Mouse (Mus musculus) c-Kit-positive CD71-positive TER-119-positive erythroid progenitor cells, embryonic 14.5 days (primary cell): Measurements from ENCODE around the gene Gmcl1.

Experiments used
- DNase-seq: peaks from one replicate; pipeline ENCODE4 v3.0.0-alpha.2; 2013; ENCODE audit warnings: low spot score

Gmcl1 gene

DNA sequence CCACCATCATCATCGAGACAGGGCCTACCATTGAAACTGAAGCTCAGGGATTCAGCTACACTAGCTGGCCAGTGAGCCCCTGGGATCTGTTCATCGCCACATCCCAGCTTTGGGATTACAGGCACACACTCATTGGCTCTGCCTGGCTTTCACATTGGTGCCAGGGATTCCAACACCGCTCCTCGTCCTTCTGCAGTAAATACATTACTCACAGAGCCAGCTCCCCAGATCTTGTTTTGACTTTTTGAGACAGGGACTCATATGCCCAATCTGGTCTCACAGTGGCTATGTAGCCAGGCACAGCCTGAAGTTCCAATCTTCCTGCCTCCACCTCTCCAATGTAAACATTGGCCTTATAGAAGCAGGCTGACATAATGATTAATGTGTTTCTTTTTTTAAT is 3.1 kb upstream of the Gmcl1 start:
- DNase-seq: no peak

DNA sequence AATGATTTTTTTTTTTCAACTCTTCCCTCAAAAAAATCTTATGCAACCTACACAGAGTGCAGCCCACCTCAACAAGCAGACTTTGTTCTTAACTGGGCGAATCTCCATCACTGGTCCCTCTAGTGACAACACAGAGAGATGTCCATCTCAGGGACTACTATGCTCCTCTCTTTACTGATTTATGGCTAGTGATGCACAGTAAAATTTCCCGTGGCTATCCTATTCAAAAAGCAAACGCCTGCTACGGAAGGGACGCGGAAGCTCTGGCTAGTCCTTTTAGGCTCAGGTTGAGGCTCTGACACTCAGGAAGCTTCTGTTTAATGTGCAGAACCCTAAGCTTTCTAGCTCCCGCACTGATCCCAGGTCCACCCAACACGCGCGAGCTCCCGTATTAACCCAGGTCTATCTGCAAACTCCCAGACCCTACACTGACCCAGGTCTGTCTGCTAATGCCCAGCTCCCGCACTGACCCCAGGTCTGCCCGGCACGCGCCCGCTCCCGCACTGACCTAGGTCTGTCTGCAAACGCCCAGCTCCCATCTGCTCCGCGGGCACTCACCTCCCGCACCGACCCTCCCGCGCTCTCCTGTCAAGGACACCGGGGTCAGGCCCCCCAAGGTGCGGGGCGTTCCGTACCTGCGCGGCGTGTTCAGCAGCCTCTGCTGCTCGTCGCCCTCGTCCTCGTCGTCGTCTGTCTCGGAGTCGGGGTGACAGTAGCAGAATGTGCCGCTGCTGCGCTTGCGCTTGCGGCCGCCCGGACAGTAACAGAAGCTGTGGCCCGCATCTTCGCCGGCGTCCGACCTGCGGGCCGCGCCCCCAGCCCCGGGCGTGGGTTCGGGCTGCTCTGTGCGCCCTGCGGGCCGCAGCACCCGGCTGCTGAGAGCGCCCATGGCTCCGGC is 658 bp downstream of the Gmcl1 start:
- DNase-seq: peak; percentile 21

DNA sequence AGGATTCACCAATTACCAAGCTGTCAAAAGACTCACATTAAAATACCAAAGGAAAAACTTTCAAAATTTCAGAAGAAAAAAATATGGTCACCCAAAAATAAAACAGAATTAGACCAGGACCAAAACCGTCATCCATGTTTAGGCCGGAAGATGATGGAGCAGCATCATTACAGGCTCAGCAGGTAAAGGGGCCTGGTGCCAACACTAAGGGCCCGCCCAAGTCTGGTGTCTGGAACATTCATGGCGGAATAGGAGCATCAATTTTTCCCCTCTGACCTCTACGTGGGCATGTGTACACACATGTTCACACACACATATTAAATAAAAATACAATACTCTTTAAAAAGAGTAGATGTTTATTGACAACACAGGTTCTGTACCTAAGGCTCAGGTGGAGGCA is 4.5 kb downstream of the Gmcl1 start:
- DNase-seq: no peak

DNA sequence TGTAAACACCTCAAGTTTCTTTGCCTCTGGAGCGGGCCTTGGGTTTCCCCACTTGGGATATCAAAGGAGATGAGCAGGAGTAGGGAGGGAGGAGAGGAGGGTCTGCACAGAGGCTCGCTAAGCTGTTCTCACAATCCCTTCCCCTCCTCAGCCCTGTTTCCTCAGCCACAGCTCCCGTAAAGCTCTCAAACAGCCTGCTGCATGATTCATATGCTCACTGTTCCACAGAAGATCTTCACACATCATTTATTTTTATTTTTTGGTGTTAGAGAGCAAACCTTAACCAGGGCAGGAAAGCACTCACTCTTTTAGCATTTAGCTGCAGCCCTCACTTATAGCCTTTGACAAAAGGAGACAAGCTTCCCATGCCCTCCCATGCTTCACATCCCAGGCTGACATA is 11.2 kb downstream of the Gmcl1 start:
- DNase-seq: no peak

DNA sequence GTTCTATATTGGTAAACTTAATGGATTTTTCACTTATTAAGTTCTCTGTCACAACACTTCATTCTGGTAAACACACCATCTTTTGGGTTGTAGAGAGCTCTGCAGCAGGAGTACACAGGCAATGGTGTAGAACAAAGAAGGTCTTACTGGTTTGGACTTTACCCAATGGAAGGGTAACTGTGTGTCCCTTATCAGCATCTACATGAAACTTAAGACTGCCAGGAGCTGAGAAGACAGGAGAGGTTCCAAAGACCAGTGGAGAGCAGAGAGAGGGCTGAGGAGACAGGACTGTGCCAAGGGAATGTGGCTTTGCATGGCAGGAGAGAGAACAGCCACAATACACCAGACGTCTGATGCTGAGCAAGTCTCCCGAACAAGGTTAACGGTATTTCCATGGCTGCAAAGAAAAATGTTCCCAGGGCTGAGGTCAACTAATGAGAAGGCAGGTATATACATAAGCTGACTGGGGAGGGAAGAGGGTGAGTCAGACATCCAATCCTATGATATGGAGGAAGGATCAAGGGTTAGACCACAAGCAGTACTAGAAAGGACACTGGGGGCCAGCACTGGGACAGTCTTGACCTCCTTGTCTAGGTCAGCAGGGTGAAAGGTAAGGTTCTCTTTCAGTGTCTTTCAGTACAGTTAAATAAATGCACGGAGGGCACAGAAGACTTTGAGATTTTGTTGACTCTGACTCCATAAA is 25.0 kb downstream of the Gmcl1 start:
- no peak for DNase-seq

DNA sequence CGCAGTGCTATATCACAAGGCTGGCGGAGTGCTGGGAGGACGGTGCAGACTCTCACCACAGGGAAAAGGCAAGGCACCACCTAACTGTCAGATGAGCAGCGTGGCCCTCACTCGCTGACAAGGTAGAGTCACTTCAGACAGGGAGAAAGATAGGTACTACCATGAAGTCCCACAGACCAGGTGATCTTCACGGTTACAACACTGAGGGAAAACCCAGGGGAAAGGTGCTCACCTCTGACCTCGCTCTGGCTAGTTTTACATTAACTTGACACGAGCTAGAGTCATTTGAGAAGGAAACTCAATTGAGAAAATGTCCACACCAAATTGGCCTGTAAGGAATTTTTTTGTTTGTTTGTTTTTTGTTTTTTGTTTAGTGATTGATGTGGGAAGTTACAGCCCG is 30.6 kb downstream of the Gmcl1 start:
- DNase-seq: no peak

DNA sequence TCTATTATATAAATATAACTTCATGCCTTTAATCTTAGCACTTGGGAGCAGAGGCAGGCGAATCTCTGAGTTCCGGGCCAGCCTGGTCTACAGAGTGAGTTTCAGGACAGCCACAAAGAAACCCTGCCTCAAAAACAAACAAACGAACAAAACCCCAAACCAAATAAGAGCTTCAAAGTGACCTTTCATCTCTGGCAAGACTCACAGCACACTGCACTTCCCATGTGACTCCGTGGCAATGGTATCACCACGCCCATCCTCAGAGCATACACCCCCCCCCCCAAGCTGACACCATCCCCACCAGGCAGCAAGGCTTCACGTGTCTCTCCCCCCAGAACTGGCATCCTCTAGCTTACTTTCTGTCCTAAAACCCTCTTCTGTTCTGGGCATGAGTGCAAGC is 35.3 kb downstream of the Gmcl1 start:
- no peak for DNase-seq

DNA sequence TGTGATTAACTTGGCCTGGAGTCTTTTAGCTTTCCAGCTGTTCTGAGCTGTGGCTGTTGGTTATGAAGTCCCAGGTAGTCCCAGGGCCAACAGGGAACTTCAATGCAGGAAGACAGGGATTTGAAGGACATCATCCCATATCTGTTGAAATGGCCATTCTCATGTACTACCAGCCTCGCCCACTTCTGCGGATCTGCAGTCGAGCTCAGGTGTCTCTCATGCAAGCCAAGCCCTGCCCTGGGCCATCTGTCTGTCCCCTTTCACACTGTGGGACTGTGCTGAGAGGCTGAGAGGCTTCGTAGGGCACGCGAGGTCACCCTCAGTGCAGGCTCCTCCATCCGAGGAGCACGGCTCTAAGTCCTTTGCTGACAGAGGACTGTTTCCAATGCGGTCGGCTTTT is 37.0 kb downstream of the Gmcl1 start:
- DNase-seq: no peak

DNA sequence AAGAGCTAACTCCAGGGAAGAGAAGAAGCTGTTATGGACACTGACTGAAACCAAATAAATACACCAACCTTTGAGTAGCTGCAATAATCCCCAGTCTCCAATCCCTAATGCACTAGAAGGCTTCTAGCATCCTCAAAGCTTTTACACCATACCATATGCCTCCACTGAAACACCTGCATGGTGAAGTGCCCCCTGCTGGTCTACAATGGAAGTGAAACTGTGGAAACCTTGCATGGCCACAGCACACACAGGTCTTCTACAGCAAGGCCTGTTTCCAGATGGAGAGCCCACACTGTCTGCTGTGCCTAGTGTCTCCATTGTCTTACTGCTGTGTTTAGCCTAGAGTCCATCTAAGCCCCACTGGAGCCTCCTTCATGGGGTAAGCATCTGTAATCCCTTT is 38.7 kb downstream of the Gmcl1 start:
- DNase-seq: peak; percentile 71

DNA sequence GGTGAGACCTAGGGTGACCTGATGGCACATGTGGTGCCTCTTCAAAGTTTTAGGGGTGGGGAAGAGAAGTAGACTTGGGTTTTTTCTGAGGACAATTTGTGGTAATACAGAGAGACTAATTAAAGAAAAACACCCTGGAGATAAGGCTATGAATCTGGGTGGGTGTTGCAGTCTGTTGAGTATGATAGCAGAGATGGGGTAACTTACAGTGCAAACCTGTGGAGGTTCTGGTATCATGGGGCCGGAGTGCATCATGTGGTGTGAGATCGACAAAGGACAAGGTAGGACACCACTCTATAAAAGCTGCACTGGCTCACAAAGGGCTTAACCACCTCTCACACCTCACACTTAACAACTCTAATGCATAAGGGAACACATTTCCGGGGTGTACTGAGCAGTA is 43.5 kb downstream of the Gmcl1 start:
- DNase-seq: peak; percentile 37

DNA sequence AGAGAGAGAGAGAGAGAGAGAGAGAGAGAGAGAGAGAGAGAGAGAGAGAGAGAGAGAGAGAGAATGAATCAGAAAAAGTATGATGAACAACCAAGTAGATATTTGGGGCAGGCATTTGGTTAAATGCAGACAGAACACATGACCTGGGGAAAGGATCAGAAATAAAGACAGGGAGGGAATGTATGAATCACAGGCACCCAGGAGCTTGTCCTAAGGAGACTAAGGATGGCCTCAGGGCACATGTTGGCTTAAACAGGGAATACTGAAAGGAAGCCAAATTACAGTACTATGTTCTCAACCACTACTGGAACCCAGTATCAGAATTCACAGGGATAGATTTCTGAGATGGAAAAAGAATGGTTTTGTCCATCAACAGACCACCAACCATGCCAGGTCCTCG is 46.2 kb downstream of the Gmcl1 start:
- DNase-seq: no peak

DNA sequence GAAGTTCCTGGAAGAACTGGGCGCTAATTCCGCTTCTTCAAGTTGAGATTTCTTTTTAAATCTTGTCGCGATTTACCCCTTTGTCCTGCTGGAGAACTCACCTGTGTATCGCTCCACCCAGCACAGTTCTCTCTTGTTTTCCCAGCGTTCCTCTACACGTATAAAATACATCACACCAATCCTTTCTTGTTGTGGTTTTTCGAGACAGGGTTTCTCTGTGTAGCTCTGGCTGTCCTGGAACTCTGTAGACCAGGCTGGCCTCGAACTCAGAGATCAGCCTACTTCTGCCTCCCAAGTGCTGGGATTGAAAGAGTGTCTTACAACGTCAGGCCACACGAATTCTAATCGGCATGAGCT is 48.5 kb downstream of the Gmcl1 start:
- DNase-seq: no peak

DNA sequence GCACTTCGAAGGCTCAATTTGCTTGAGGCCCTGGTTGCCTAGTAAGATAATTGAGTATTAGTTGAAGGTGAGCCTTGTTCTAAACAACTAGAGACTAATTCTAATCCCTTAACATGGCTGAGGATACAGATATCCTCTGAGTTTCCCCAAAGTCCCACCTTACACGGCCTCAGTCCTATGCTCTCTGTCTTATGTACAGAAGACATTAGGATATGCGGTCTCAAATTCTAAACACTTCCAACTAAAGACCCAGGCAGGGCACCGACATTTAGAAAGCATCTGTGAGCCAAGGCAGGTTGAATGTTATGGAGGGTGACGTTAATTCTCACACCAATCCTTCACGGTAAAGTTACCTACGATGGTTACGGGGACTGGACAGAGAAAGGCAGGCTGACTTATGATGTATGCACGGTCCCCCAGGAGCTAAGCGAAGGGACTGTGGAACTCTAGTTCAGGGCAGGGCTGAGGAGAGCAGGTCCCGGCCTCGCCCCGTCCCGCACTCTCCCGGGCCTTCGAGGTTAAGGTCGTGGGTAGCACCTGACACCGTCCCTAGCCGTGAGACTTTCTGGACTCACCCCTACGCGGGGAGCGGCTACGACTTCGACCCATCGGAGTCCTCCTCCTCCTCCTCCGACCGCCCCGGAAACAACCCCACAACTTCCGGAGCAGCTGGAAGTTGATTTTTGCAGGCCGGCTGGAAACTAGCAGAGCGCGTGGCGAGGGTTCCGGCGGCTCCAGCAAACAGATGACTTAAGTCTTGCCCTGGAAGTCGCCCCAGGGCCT is 49.1 kb downstream of the Gmcl1 start, which contains the start of gene Snrnp27:
Snrnp27 (minus strand) TSS at position 651 of the 783 bp plus-strand sequence.
- DNase-seq: peak; percentile 91

DNA sequence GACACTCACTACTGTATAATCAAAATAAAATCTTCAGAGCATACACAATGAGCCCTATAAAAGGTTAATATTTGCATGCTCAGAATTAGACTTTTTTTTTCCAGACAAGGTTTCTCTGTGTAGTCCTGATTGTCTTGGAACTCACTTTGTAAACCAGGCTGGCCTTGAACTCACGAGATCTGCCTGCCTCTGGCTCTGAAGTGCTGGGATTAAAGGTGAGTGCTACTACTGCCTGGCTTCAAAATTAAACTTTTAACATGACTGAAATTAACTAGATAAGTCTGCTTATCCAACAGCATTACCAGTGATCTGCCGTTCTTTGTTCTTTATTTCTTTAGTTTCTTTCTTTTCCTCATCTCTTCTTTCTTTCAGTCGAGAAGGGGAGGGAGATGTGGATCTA is 51.9 kb downstream of the Gmcl1 start:
- DNase-seq: no peak

DNA sequence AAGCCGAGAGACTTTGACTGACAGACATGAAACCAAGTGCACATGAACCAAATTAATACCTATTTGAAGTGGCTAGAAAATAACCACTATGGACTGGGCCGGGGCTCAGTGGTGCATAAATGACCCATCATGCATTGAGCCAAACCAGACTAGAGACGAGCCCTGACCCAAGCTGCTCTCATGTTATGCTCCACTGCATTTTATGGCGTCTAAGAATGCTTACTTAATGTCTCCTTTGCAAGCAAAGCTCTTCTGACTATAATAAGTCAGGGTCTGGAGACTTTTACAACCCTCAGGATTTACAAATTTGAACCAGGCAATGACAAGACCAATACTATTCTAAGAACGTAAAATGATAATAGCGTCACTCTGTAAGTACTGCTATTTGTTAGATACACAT is 54.8 kb downstream of the Gmcl1 start:
- no peak for DNase-seq

DNA sequence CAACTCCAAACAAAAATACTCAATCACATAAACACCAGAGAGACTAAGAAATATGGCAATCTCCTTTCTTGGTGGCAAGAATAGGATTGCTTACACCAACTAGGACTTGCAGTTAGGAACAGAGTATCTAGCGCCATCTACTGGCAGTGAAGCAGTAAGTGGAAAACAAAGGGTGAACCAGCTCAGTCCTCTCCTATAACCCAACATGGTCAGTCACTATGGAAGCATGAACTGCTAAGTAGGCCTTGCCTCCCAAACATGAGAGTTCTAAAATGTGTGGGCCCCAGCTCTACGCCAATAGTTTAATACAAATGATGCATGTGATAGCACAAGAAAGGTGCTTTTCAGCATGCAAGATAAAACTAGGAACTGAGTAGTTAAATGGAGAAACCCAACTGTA is 62.3 kb downstream of the Gmcl1 start:
- peak; percentile 79 for DNase-seq

DNA sequence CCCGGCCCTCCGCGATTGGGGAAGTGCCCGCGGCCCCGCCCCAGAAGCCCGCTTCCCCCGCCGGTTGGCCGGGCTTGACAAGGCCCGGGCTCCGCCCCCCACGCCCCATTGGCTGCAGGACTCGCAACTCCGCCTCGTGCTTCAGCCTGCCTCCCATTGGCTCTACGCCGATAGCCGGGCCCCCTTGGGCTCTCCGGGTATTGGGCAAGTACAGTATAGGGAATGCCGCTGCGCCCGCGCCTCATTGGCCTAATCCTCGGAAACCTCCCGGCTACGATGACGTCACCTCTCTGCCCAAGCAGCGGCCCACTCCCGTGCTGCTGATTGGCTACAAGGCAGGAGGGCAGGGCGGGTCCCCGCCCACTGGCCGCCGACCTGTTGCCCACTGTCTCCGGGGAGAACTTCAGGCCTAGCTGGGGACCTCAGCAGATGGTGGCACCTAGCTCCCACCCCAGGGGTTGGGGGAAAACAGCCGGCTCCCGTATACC is 63.9 kb downstream of the Gmcl1 start:
- DNase-seq: peak; percentile 99

DNA sequence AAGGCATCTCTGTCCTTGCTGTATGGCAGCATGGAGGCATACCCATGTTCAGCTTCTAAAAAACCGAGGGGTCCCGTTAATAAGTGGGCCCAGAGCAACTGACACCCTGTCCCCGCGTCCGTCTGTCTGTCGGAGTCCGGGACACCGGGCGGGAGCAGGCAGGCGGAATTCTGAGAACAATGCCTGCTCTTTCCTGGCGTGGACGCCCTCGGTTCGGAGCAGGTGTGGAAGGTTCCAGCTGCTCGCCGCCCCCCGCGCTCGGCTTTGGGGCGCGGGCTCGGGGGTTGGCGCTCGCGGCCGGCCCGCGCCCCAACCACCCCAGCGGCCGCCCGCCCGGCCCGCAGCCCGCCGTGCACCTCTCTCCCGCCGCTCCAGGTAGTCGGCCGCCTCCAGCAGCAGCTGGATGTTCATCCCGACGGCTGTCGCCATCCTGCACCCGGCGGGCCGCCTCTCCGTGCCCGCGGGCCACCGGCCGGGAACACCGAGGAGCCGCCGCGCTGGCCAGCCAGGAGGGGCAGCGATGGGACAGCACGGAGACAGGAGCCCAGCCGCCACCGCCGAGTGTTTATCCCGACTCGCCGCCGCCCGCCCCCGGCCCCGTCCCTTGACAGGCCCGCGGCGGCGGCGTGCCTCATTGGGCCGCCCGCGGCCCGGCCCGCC is 64.5 kb downstream of the Gmcl1 start, which contains the start of gene Mxd1:
Mxd1 (minus strand) TSS at position 582 of the 660 bp plus-strand sequence.
- no peak for DNase-seq

DNA sequence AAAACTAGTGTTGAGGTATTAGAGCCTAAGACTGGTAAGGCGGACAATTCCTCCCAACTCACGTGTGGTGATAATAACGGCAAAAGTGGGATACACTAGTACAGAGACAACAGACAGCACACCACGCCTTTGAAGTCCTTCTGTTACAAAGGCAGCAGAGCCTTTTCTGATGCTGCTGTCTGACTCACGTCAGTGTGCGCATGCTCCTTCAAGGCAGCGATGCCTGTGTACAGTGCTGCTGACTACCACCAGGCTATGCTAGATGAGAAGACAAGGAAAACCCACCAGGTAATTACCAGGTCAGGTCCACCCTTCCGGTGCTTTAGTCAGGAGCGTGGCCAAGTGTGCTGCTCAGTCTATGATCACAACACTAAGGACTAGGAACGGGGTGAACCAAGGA is 66.1 kb downstream of the Gmcl1 start:
- no peak for DNase-seq

DNA sequence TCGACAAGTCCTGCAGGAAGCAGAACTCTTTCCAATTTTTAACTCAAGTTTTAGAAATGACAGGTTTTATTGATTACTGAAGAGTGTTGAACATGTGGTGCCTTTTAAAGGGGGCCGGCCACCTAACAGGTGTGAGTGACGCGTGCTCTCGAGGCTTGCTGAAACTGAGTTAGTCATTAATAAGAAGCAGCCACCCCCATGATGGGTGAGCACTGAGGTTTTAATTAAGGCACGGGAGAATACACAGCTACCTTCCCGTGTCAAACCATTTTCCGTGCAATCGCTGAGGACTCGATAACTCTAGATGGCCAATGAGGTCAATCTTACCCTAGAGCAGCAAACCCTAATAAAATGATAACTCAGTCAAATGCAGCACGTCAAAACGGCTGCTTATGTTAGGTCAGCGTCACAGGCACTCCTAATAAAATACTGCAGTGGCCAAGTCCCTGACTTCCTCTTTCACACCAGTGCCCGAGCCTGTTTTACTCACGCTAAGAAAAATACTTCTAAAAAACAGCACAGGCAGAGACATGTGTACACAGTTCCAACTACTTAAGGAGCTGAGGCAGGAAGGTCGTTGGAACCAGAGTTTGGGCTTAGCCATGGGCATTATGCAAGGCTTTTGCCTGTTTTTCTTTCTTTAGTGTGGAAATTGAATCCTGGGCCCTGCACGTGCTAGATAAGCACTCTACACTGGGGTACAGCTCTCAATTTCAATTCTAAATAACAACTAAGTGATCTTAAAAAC is 67.4 kb downstream of the Gmcl1 start:
- no peak for DNase-seq

DNA sequence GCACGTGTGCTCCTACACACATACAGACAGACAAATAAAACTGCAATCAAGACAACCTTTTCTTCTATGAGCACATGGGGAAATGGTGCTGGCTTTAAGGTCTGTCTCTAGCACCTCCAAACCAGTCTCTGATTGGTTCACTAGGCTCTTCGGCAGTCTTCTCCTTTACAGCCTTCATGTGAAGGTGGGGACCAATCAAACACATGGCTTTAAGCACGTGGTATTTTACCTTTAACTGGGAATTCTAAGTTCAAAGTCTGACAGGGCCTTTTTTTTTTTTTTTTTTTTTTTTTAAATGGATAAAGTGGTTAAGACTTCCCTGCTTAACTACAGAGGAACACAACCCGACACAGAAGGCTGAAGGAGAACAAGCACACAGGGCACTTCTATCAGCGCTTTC is 68.1 kb downstream of the Gmcl1 start:
- DNase-seq: no peak
